Mouse (Mus musculus) heart, postnatal 0 days (tissue): ENCODE measurements at regions not wholly inside any gene's neighbourhood (a gene's known extent, or its start where the extent isn't known, plus 50 kb on each side); places are given as distances from the start of the nearest gene placed in this dataset.

Source experiments
- ATAC-seq: fragments of 200-750 bp; cut with Nextera tagmentation; 2 replicates; pipeline ENCODE4 v1.8.0; 2017; ENCODE audit warnings: low read depth, moderate number of reproducible peaks, moderate library complexity; ENCODE audit not compliant: insufficient read depth
- DNase-seq: peaks from one replicate; pipeline ENCODE4 v3.0.0-alpha.2; 2016; ENCODE audit warnings: low spot score
- H3K27ac ChIP-seq: fragments of 300-500 bp; sonication (generic); 2 replicates; pipeline ENCODE4 v1.5.1; 2014; ENCODE audit warnings: low read depth, mild to moderate bottlenecking
- H3K27me3 ChIP-seq: fragments of 300-500 bp; sonication (generic); 2 replicates; pipeline ENCODE4 v1.6.1; 2014; ENCODE audit warnings: low read length, mixed read lengths; ENCODE audit not compliant: control insufficient read depth, insufficient read depth
- H3K36me3 ChIP-seq: fragments of 300-500 bp; sonication (generic); replicated peaks from 2 replicates; pipeline ENCODE4 v1.6.1; 2014; ENCODE audit warnings: low read length, mixed read lengths; ENCODE audit not compliant: control insufficient read depth, insufficient read depth
- H3K4me1 ChIP-seq: fragments of 300-500 bp; sonication (generic); 2 replicates; pipeline ENCODE4 v1.6.1; 2014; ENCODE audit warnings: antibody characterized with exemption; ENCODE audit not compliant: control insufficient read depth, insufficient read depth
- H3K4me2 ChIP-seq: fragments of 300-500 bp; sonication (generic); 2 replicates; pipeline ENCODE4 v1.6.1; 2014; ENCODE audit warnings: low read depth, mild to moderate bottlenecking, low read length, moderate library complexity
- H3K4me3 ChIP-seq: fragments of 300-500 bp; sonication (generic); 2 replicates; pipeline ENCODE4 v1.5.1; 2014; ENCODE audit warnings: low read depth, low read length
- H3K9ac ChIP-seq: fragments of 300-500 bp; sonication (generic); replicated peaks from 2 replicates; pipeline ENCODE4 v1.6.1; 2014; ENCODE audit warnings: low read depth, low read length, mixed read lengths
- H3K9me3 ChIP-seq: fragments of 300-500 bp; sonication (generic); replicated peaks from 2 replicates; pipeline ENCODE4 v1.6.1; 2016; ENCODE audit warnings: low read length; ENCODE audit not compliant: control insufficient read depth
- CTCF ChIP-seq: IDR thresholded peaks from 2 replicates; pipeline ENCODE4 v1.5.1; 2016; ENCODE audit warnings: antibody characterized with exemption, control low read depth, low read depth
- EP300 ChIP-seq: IDR thresholded peaks from 2 replicates; pipeline ENCODE4 v1.6.1; 2016; ENCODE audit warnings: antibody characterized with exemption, low read depth
- WGBS: fragments of 180-500 bp; shearing (Covaris S2); extraction: QIAGEN DNeasy Blood & Tissue Kit; methylation state at CpG from one replicate; pipeline ENCODE4 v1.1.7; 2014; 5-methylcytosine and 5-hydroxymethylcytosine counted together

DNA sequence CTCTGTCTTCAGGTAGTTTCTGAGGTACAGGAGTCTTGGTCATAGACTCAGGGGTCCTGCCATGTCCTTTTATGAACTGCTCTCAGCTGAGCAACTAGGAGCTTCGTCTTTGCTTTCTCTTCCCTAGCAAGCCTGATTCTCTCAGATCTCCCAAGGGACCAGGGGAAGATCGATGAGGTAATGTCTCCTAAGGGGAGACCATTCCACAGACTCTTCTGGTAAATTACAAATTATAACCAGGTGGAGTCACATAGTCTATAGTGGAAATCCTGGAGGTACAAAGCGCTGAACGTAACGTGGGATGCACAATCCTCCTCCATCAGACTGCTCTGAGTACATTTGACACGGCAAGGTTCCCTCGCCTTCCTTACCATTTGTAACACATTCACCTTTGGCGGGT is 88.7 kb upstream of the Mast4 start:
- H3K9me3 ChIP-seq = no peaks in the 10 kb centered on the region
- no peak overlapping the region for H3K4me3 ChIP-seq
- no peak for ATAC-seq
- DNase-seq = no peak
- H3K36me3 ChIP-seq = no peaks in the 10 kb centered on the region
- H3K9ac ChIP-seq = no peak overlapping the region
- H3K4me2 ChIP-seq = no peak overlapping the region
- H3K27ac ChIP-seq = no peak overlapping the region
- 83% methylated on average over 8 of the region's 8 CpGs for WGBS
- no peaks in the 10 kb centered on the region for H3K27me3 ChIP-seq
- TF ChIP-seq EP300 = no peak
- TF ChIP-seq CTCF = no peak
- H3K4me1 ChIP-seq = no peaks in the 10 kb centered on the region

- H3K9ac ChIP-seq = no peak overlapping the region
- no peak for DNase-seq
- no peak overlapping the region for H3K27ac ChIP-seq
- H3K4me3 ChIP-seq = no peak overlapping the region
- H3K4me1 ChIP-seq = no peaks in the 10 kb centered on the region
- H3K4me2 ChIP-seq = no peak overlapping the region
- TF ChIP-seq EP300 (no peak), CTCF (no peak)
- WGBS = 85% methylated on average over 3 of the region's 3 CpGs
- no peak for ATAC-seq
- no peaks in the 10 kb centered on the region for H3K9me3 ChIP-seq
- H3K27me3 ChIP-seq = no peaks in the 10 kb centered on the region
- H3K36me3 ChIP-seq = no peaks in the 10 kb centered on the region
These were observed 84.8 kb upstream of the Mast4 start for GRCm38 (mm10) chr13:103419146-103419545.

DNA sequence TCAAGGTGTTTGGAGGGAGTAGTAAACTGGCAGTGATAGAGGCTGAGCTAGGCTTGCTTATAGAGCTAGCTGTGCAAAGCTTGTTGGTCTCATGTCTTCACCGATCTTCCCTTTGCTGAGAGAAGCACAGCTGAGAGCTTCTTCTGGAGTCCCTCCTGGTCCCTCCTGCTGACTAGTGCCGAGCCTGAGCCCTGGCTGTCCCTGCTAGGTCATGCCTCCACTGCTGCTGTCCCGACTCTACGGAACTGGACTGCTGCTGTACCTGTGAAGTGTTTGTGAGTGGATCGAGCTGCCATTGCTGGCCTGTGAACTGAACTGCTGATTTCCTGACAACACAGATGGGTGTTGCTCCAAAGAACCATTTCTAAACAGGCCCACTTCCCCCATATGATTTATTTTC is 83.0 kb upstream of the Mast4 start:
- DNase-seq (no peak), ATAC-seq (no peak)
- 73% methylated on average over 5 of the region's 5 CpGs for WGBS
- Histone ChIP-seq H3K4me2 (no peak overlapping the region), H3K27ac (no peak overlapping the region), H3K27me3 (no peaks in the 10 kb centered on the region), H3K4me3 (no peak overlapping the region), H3K9ac (no peak overlapping the region), H3K36me3 (no peaks in the 10 kb centered on the region), H3K9me3 (no peaks in the 10 kb centered on the region), H3K4me1 (no peaks in the 10 kb centered on the region)
- TF ChIP-seq CTCF (no peak), EP300 (no peak)

GRCm38 (mm10) chr13:103415335-103415734 is 81.0 kb upstream of the Mast4 start:
- Histone ChIP-seq H3K36me3 (no peaks in the 10 kb centered on the region), H3K4me3 (no peak overlapping the region), H3K27ac (no peak overlapping the region), H3K9ac (no peak overlapping the region), H3K4me2 (no peak overlapping the region), H3K9me3 (no peaks in the 10 kb centered on the region), H3K4me1 (no peaks in the 10 kb centered on the region), H3K27me3 (no peaks in the 10 kb centered on the region)
- DNase-seq (no peak), ATAC-seq (no peak)
- 68% methylated on average over 4 of the region's 4 CpGs for WGBS
- TF ChIP-seq CTCF = no peak
- TF ChIP-seq EP300 = no peak

GRCm38 (mm10) chr13:103412566-103412965 is 78.3 kb upstream of the Mast4 start:
- H3K27me3 ChIP-seq = no peaks in the 10 kb centered on the region
- H3K4me3 ChIP-seq = no peak overlapping the region
- no peak overlapping the region for H3K9ac ChIP-seq
- ATAC-seq (no peak), DNase-seq (no peak)
- H3K4me2 ChIP-seq = no peak overlapping the region
- H3K27ac ChIP-seq = no peak overlapping the region
- TF ChIP-seq CTCF = no peak
- TF ChIP-seq EP300 = no peak
- no peaks in the 10 kb centered on the region for H3K9me3 ChIP-seq
- no peaks in the 10 kb centered on the region for H3K36me3 ChIP-seq
- H3K4me1 ChIP-seq = no peaks in the 10 kb centered on the region
- WGBS = 70% methylated on average over 2 of the region's 2 CpGs

- ATAC-seq (no peak), DNase-seq (peak; percentile 12)
- H3K27me3 ChIP-seq = no peaks in the 10 kb centered on the region
These were observed 75.0 kb upstream of the Mast4 start for GRCm38 (mm10) chr13:103409286-103409685.

More at GRCm38 (mm10) chr13:103409286-103409685, 75.0 kb upstream of the Mast4 start:
- no peak overlapping the region for H3K4me2 ChIP-seq
- H3K9ac ChIP-seq = no peak overlapping the region
- no peaks in the 10 kb centered on the region for H3K9me3 ChIP-seq
- TF ChIP-seq EP300 (no peak), CTCF (no peak)
- H3K4me1 ChIP-seq = no peaks in the 10 kb centered on the region
- no peak overlapping the region for H3K4me3 ChIP-seq
- H3K36me3 ChIP-seq = no peaks in the 10 kb centered on the region
- WGBS = 68% methylated on average over 7 of the region's 7 CpGs
- no peak overlapping the region for H3K27ac ChIP-seq
